Mouse (Mus musculus): ENCODE measurements around the gene Lrrk2. TPM values are rescaled to one million over a fixed set of nuclear protein-coding genes. Genes with fewer than 3 reads are reported as not detected.

Gene Lrrk2
- polyA plus RNA-seq, 2 experiments, result 5.7 to 7.6 TPM

DNA sequence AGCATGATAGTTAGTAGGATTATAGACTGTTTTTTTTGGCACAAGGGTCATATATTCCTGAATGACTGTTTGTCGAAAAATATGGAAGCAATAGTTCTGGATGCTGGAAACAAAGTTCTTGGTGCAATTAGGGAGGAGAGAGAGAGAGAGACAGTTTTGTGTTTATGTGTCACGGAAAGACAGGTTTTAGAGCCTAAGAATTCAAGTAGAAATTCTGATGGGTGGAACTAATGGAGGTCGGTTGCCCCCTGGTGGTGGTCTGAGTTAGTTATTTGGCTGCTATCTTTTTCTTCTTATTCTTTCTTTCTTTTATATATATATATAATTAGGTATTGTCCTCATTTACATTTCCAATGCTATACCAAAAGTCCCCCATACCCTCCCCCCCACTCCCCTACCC lies 81.6 kb downstream of the Lrrk2 start:
- no peak overlapping the region for H3K4me2 ChIP-seq (replicated peaks; ENCODE audit: low read depth, low read length, severe bottlenecking)
- H3K4me1 ChIP-seq (ENCODE audit: control insufficient read depth, insufficient read depth, low read length), result no peaks in the 10 kb centered on the region
- DNase-seq (ENCODE audit: low spot score) (peak; percentile 88), ATAC-seq (ENCODE audit: low FRiP score, low read depth) (no peak)
- 0 out of 2 replicates have a peak, but pooled peaks cover 7% of the 10 kb centered on the region for H3K36me3 ChIP-seq (ENCODE audit: control insufficient read depth, insufficient read depth, low read length)
- H3K9me3 ChIP-seq (ENCODE audit: control insufficient read depth, low read length), result no peaks in the 10 kb centered on the region
- H3K27me3 ChIP-seq (ENCODE audit: control insufficient read depth, insufficient read depth, low read length), result no peaks in the 10 kb centered on the region
- no peak overlapping the region for H3K4me3 ChIP-seq (replicated peaks; ENCODE audit: low read length)
- TF ChIP-seq POLR2A (IDR thresholded peaks at IDR 0.05; ENCODE audit: borderline replicate concordance, extremely low read depth, insufficient read depth, insufficient read length), result no peak
- no peak overlapping the region for H3K9ac ChIP-seq (ENCODE audit: low read depth, low read length, severe bottlenecking)
- no peak overlapping the region for H3K27ac ChIP-seq (replicated peaks; ENCODE audit: low read depth, low read length)
- WGBS, result 14% methylated on average over 3 of the region's 3 CpGs

DNA sequence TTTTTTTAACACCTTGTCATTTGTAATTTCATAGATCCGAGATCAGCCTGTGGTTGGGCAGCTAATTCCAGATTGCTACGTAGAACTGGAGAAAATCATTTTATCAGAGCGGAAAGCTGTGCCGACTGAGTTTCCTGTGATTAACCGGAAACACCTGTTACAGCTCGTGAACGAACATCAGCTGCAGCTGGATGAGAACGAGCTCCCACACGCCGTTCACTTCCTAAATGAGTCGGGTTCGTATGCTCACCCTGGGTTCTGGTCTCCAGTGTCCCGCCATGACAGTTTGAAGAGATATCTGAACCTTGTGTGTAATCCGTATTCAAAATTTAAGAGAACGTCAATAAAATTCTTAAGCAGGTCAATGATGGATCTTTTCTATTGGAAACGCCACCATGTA lies 82.8 kb downstream of the Lrrk2 start:
- Histone ChIP-seq H3K4me1 (ENCODE audit: control insufficient read depth, insufficient read depth, low read length) (no peaks in the 10 kb centered on the region), H3K4me3 (replicated peaks; ENCODE audit: low read length) (no peak overlapping the region), H3K9me3 (ENCODE audit: control insufficient read depth, low read length) (no peaks in the 10 kb centered on the region), H3K36me3 (ENCODE audit: control insufficient read depth, insufficient read depth, low read length) (no peaks in the 10 kb centered on the region), H3K9ac (ENCODE audit: low read depth, low read length, severe bottlenecking) (no peak overlapping the region), H3K4me2 (replicated peaks; ENCODE audit: low read depth, low read length, severe bottlenecking) (no peak overlapping the region), H3K27ac (replicated peaks; ENCODE audit: low read depth, low read length) (no peak overlapping the region), H3K27me3 (ENCODE audit: control insufficient read depth, insufficient read depth, low read length) (no peaks in the 10 kb centered on the region)
- no peak for TF ChIP-seq POLR2A (IDR thresholded peaks at IDR 0.05; ENCODE audit: borderline replicate concordance, extremely low read depth, insufficient read depth, insufficient read length)
- 30% methylated on average over 16 of the region's 16 CpGs for WGBS
- DNase-seq (ENCODE audit: low spot score), result peak; percentile 17
- no peak for ATAC-seq (ENCODE audit: low FRiP score, low read depth)

DNA sequence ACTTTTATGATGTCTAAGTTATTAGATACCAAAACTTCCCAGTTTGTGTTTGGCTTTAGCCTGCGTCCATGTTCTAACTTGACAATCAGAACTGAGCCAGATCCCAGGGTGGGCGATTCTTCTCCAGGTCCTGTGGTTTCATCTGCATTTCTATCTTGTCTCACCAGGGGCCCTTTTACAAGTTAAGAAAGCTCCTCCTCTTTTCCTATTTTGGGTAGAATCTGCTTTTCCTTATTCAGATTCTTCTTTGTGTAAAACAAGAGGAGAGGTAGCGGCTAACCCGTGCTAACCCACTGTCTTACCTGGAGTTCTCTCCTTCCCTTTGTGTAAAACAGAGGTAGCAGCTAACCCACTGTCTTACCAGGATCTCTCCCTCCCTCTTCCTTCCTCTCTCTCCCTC lies 99.1 kb downstream of the Lrrk2 start:
- Histone ChIP-seq H3K4me1 (ENCODE audit: control insufficient read depth, insufficient read depth, low read length) (no peaks in the 10 kb centered on the region), H3K4me3 (replicated peaks; ENCODE audit: low read length) (no peak overlapping the region), H3K27ac (replicated peaks; ENCODE audit: low read depth, low read length) (no peak overlapping the region), H3K4me2 (replicated peaks; ENCODE audit: low read depth, low read length, severe bottlenecking) (no peak overlapping the region), H3K36me3 (ENCODE audit: control insufficient read depth, insufficient read depth, low read length) (no peaks in the 10 kb centered on the region; the same call in 1 of the 2 replicates), H3K27me3 (ENCODE audit: control insufficient read depth, insufficient read depth, low read length) (no peaks in the 10 kb centered on the region), H3K9me3 (ENCODE audit: control insufficient read depth, low read length) (no peaks in the 10 kb centered on the region), H3K9ac (ENCODE audit: low read depth, low read length, severe bottlenecking) (no peak overlapping the region)
- no peak for DNase-seq (ENCODE audit: low spot score)
- WGBS, result 47% methylated on average over 4 of the region's 4 CpGs
- TF ChIP-seq POLR2A (IDR thresholded peaks at IDR 0.05; ENCODE audit: borderline replicate concordance, extremely low read depth, insufficient read depth, insufficient read length), result no peak
- no peak for ATAC-seq (ENCODE audit: low FRiP score, low read depth)

DNA sequence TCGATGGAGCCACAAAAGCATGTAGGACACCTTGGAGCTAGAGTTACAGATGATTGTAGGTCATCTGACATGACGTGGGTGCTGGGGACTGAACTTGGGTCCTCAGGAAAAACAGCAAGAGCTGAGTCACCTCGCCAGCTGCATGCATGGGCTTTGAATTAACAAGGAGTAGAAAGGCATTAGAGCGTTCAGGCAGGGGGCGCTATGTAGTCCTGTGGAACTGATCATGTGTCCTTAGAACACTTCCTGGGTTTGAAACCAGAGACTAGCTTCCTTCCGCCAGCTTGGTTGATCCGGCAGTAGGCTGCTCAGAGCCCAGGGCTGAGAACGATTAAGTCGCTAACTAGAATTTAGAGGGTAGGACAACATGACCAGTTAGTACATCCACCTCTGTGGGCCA lies 106.2 kb downstream of the Lrrk2 start:
- DNase-seq (ENCODE audit: low spot score), result no peak
- Histone ChIP-seq H3K4me2 (replicated peaks; ENCODE audit: low read depth, low read length, severe bottlenecking) (no peak overlapping the region), H3K27me3 (ENCODE audit: control insufficient read depth, insufficient read depth, low read length) (no peaks in the 10 kb centered on the region), H3K36me3 (ENCODE audit: control insufficient read depth, insufficient read depth, low read length) (no peaks in the 10 kb centered on the region; the same call in 1 of the 2 replicates), H3K27ac (replicated peaks; ENCODE audit: low read depth, low read length) (no peak overlapping the region), H3K4me3 (replicated peaks; ENCODE audit: low read length) (no peak overlapping the region), H3K9me3 (ENCODE audit: control insufficient read depth, low read length) (no peaks in the 10 kb centered on the region), H3K9ac (ENCODE audit: low read depth, low read length, severe bottlenecking) (no peak overlapping the region), H3K4me1 (ENCODE audit: control insufficient read depth, insufficient read depth, low read length) (no peaks in the 10 kb centered on the region)
- ATAC-seq (ENCODE audit: low FRiP score, low read depth), result no peak
- no peak for TF ChIP-seq POLR2A (IDR thresholded peaks at IDR 0.05; ENCODE audit: borderline replicate concordance, extremely low read depth, insufficient read depth, insufficient read length)
- WGBS, result 90% methylated on average over 9 of the region's 9 CpGs

DNA sequence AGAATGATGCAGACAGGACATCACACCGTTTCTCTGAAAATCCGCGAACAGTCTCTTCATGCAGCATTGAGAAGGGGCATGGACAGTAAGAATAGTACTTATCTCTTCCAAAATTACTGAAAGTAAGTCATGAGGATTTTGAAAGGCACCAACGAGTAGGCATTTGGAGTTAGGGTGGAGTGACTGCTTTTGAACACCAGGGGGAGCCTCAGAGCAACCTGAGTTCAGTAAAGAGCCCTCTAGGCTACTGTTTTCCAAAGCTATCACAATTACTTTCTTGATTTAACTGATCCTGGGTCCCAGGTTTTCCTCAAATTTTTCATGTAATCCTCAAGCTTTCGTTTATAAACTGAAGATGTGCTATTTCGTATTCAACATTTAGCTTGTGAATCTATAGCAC lies 108.2 kb downstream of the Lrrk2 start:
- WGBS, result 32% methylated on average over 6 of the region's 6 CpGs
- H3K9ac ChIP-seq (ENCODE audit: low read depth, low read length, severe bottlenecking), result no peak overlapping the region
- H3K36me3 ChIP-seq (ENCODE audit: control insufficient read depth, insufficient read depth, low read length), result no peaks in the 10 kb centered on the region
- H3K27me3 ChIP-seq (ENCODE audit: control insufficient read depth, insufficient read depth, low read length), result no peaks in the 10 kb centered on the region
- no peak for TF ChIP-seq POLR2A (IDR thresholded peaks at IDR 0.05; ENCODE audit: borderline replicate concordance, extremely low read depth, insufficient read depth, insufficient read length)
- DNase-seq (ENCODE audit: low spot score) (peak; percentile 50), ATAC-seq (ENCODE audit: low FRiP score, low read depth) (no peak)
- H3K9me3 ChIP-seq (ENCODE audit: control insufficient read depth, low read length), result no peaks in the 10 kb centered on the region
- H3K4me3 ChIP-seq (replicated peaks; ENCODE audit: low read length), result no peak overlapping the region
- no peak overlapping the region for H3K4me2 ChIP-seq (replicated peaks; ENCODE audit: low read depth, low read length, severe bottlenecking)
- H3K4me1 ChIP-seq (ENCODE audit: control insufficient read depth, insufficient read depth, low read length), result no peaks in the 10 kb centered on the region
- no peak overlapping the region for H3K27ac ChIP-seq (replicated peaks; ENCODE audit: low read depth, low read length)

DNA sequence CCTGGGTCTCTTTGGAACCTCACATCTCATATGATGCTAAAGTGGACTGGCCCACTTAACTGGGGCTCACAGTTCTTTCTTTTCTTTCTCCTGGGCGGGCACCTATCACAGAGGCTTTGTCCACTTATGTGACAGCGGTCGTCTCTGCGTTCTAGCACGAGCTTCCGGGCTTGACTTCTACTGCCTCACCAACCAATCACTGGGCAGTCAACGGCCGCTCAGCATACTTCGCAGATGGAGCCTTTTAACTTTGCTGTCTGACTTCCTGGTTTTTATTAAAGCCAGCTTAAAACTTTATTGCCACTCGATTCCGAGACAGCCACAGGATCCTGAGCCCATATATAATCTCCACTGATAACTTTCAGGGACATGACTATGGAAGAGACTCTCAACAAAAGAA lies 115.4 kb downstream of the Lrrk2 start:
- H3K4me2 ChIP-seq (replicated peaks; ENCODE audit: low read depth, low read length, severe bottlenecking), result peak overlapping the region; percentile 24; the same call in 1 of the 2 replicates
- no peaks in the 10 kb centered on the region for H3K9me3 ChIP-seq (ENCODE audit: control insufficient read depth, low read length)
- peaks cover 3% of the 10 kb centered on the region; the same call in 1 of the 2 replicates for H3K4me1 ChIP-seq (ENCODE audit: control insufficient read depth, insufficient read depth, low read length)
- H3K27ac ChIP-seq (replicated peaks; ENCODE audit: low read depth, low read length), result no peak overlapping the region
- DNase-seq (ENCODE audit: low spot score) (peak; percentile 10), ATAC-seq (ENCODE audit: low FRiP score, low read depth) (no peak)
- no peak overlapping the region for H3K4me3 ChIP-seq (replicated peaks; ENCODE audit: low read length)
- H3K36me3 ChIP-seq (ENCODE audit: control insufficient read depth, insufficient read depth, low read length), result no peaks in the 10 kb centered on the region
- H3K27me3 ChIP-seq (ENCODE audit: control insufficient read depth, insufficient read depth, low read length), result no peaks in the 10 kb centered on the region
- no peak for TF ChIP-seq POLR2A (IDR thresholded peaks at IDR 0.05; ENCODE audit: borderline replicate concordance, extremely low read depth, insufficient read depth, insufficient read length)
- H3K9ac ChIP-seq (ENCODE audit: low read depth, low read length, severe bottlenecking), result no peak overlapping the region
- WGBS, result 25% methylated on average over 10 of the region's 11 CpGs

All from limb, embryonic 14.5 days (tissue).